Mouse (Mus musculus): ENCODE results near the gene Gm49510.

Gm49510 gene

DNA sequence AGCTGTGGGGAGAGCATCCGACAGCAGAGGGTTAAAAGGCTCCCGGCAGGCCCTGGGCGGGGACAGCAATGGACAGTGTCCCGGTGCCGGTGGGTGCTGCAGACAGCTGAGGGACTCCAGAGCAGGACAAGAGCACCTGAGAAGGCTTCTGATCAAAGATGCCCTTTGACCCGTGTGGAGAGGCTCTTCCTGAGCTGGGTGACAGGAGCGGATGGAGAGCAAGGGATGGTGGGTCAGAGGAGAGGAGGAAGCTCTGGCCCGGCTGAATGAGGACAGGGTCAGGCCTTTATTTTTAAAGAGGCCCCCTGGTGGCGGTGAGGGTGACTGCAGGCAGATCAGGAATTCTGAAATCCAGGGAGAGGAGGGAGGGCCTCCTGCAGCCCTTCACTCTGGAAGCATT, 43.2 kb downstream of the Gm49510 start:
- DNase-seq (ENCODE audit: low read depth, low spot score): peak; percentile 80

DNA sequence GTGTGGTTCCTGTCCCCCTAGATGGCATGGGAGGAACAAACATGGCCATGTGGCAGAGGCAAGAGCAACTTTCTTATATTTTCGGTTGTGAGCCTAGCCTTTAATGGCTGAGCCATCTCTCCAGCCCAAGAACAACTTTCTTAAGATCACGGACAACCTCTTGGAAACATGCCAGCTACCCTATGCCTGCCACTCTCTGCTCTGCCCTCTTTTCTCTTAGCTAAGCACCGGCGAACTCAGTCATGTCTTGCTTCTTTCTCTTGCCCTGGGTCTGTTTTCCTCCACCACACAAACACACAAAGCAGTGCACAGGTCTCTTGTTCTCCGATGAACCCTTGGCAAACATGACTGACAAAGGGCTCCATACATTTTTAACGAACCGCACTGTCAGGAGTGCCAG, 46.8 kb downstream of the Gm49510 start:
- no peak for DNase-seq (ENCODE audit: low read depth, low spot score)

- DNase-seq (ENCODE audit: low read depth, low spot score): peak; percentile 93
Observed at GRCm38 (mm10) chr15:78947657-78948056, 48.2 kb downstream of the Gm49510 start, which contains the start of gene Triobp. Triobp (plus strand) TSS chr15:78947724.

DNA sequence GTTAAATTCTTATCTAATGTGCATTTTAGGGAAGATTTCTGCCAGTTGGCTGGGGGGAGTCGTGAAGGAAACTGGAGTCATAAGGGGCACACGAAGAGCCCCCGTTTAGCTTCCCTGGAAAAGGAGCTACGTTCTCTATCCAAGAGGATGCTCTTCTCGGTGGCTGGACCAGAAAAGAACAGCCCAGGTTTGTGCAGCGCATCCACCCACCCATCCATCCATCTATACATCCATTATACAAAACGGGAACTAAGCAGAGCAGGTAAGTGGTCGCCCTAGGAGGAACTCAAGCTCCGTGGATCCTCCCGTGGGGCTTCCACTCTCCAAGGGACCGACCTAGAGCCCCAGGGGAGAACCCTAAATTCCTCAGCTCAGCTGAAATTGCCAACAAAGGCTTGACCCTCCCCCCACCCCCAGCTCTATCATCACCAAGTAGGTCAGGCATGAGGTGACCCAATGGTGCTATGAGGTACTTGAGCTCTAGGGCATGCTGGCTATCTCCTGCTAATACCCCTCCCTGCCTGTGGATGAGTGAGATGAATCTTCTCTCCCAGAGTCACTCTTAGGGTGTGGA, 48.8 kb downstream of the Gm49510 start:
- DNase-seq (ENCODE audit: low read depth, low spot score): no peak

- no peak for DNase-seq (ENCODE audit: low read depth, low spot score)
Observed at GRCm38 (mm10) chr15:78948883-78949282, 49.4 kb downstream of the Gm49510 start.

DNA sequence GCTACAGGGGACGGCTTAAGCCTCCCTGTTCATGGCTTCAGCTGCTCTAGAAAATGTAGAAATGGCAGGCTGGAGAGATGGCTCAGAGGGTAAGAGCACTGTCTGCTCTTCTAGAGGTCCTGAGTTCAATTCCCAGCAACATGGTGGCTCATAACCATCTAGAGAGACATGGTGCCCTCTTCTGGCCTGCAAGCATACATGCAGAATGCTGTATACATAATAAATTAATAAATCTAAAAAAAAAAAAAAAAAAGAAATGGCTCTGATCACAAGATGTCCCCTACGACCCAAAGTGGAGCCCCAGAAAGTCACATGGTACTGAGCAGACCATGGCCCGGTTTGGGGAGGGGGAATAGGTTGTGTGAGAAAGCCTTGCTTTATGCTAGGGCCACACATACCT, 56.2 kb downstream of the Gm49510 start:
- DNase-seq (ENCODE audit: low read depth, low spot score): no peak

DNA sequence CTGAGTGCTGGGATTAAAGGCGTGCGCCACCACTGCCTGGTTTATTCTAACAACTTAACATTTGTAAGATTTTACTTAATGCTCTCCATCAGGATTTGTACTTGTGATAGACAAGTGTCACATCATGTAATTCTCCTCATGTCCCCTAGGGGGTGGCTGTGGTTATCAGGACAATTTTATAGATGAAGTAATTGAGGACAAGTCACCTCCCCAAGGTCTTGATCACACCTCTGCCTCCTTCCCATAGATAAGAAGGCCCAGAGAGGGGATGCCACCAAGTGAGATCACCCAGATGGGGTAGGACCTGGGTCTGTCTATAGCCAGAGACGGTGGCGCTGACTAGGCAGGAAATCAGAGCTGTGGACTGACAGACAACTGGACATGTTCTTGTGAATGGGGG, 56.9 kb downstream of the Gm49510 start:
- DNase-seq (ENCODE audit: low read depth, low spot score): no peak

DNA sequence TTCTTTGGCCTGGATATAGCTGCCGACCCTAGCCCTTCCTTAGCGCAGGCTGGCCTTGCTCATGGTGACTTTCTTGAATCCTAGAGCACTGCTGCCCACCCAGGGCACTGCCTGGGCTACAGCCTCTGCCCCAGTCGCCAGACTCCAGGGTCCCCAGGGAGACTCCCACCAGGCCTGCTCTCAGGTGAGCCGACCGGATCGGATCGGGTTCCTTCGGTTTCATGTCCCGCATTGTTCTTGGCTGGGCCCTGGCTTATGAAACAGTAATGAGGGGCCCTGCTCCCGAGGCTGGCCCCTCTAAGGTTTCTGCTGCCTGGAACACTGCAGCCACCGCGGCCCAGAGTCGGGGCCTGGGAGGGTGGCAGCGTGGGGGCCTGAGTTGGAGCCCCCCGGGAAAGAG, 57.6 kb downstream of the Gm49510 start:
- DNase-seq (ENCODE audit: low read depth, low spot score): no peak

- DNase-seq (ENCODE audit: low read depth, low spot score): no peak
Observed at GRCm38 (mm10) chr15:78959537-78959936, 60.1 kb downstream of the Gm49510 start.

DNA sequence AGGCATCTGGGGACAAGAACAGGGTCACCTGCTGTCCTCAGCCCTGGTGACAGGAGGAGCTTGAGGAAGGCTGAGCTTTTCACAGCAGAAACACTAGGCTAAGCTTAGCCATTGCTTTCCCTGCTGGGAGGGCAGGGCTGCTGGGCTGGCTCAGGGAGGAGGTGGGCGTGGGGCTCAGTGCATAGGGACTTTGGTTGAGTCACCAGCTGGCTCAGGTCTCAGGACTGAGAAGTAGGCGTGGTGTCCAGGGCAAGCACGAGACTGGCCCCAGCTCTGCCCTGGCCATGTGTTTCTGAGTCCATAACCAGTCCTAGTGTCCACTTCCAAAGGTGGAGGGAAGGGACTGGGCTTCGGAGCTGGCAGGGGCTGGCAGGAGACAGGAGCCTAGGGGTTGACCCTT, 60.6 kb downstream of the Gm49510 start:
- DNase-seq (ENCODE audit: low read depth, low spot score): no peak

- peak; percentile 77 for DNase-seq (ENCODE audit: low read depth, low spot score)
Observed at GRCm38 (mm10) chr15:78962885-78963284, 63.4 kb downstream of the Gm49510 start.

Measured in mesoderm, embryonic 11.5 days (tissue).